Mouse (Mus musculus) retina, postnatal 7 days (tissue): ENCODE measurements around the gene Pom121.

Experiments
- DNase-seq: peaks from one replicate; pipeline ENCODE4 v3.0.0-alpha.2; 2012; ENCODE audit warnings: low read depth, low spot score

Pom121 gene

GRCm38 (mm10) chr5:135394004-135394823 is at the start of gene Pom121:
Gene Pom121 (minus strand): TSS chr5:135394546.
- DNase-seq: peak; percentile 72

GRCm38 (mm10) chr5:135442430-135442829 is 48.1 kb upstream of the Pom121 start:
- DNase-seq: no peak

- no peak for DNase-seq
Measured at GRCm38 (mm10) chr5:135435039-135435438, 40.7 kb upstream of the Pom121 start.

- DNase-seq: no peak
Measured at GRCm38 (mm10) chr5:135433861-135434260, 39.5 kb upstream of the Pom121 start.

GRCm38 (mm10) chr5:135431111-135431510 is 36.8 kb upstream of the Pom121 start:
- no peak for DNase-seq

- DNase-seq: no peak
Measured at GRCm38 (mm10) chr5:135428786-135429185, 34.4 kb upstream of the Pom121 start.

- DNase-seq: no peak
Measured at GRCm38 (mm10) chr5:135410266-135410665, 15.9 kb upstream of the Pom121 start.

- no peak for DNase-seq
Measured at GRCm38 (mm10) chr5:135408114-135408513, 13.8 kb upstream of the Pom121 start.

- DNase-seq: no peak
Measured at GRCm38 (mm10) chr5:135405437-135405836, 11.1 kb upstream of the Pom121 start.

GRCm38 (mm10) chr5:135404623-135405022 is 10.3 kb upstream of the Pom121 start:
- no peak for DNase-seq

GRCm38 (mm10) chr5:135400244-135400643 is 5.9 kb upstream of the Pom121 start:
- peak; percentile 79 for DNase-seq

- no peak for DNase-seq
Measured at GRCm38 (mm10) chr5:135399382-135399781, 5.0 kb upstream of the Pom121 start.

- no peak for DNase-seq
Measured at GRCm38 (mm10) chr5:135395826-135396225, 1.5 kb upstream of the Pom121 start.

GRCm38 (mm10) chr5:135383771-135384170 is 10.6 kb downstream of the Pom121 start:
- no peak for DNase-seq

- DNase-seq: no peak
Measured at GRCm38 (mm10) chr5:135382746-135383145, 11.6 kb downstream of the Pom121 start.

GRCm38 (mm10) chr5:135381356-135381925 is 12.9 kb downstream of the Pom121 start:
- DNase-seq: no peak

- no peak for DNase-seq
Measured at GRCm38 (mm10) chr5:135380681-135381080, 13.7 kb downstream of the Pom121 start.

GRCm38 (mm10) chr5:135376341-135376740 is 18.0 kb downstream of the Pom121 start:
- DNase-seq: no peak

- DNase-seq: no peak
Measured at GRCm38 (mm10) chr5:135375167-135375566, 19.2 kb downstream of the Pom121 start.

- no peak for DNase-seq
Measured at GRCm38 (mm10) chr5:135373601-135374000, 20.7 kb downstream of the Pom121 start.

- DNase-seq: no peak
Measured at GRCm38 (mm10) chr5:135371195-135371594, 23.2 kb downstream of the Pom121 start.

GRCm38 (mm10) chr5:135369787-135370654 is 24.3 kb downstream of the Pom121 start, which contains the start of gene Nsun5:
Gene Nsun5 (plus strand): TSS chr5:135369953.
- peak; percentile 96 for DNase-seq
